Comparison of ENCODE assay signal across 24 mouse cellular contexts in the genomic region with DNA sequence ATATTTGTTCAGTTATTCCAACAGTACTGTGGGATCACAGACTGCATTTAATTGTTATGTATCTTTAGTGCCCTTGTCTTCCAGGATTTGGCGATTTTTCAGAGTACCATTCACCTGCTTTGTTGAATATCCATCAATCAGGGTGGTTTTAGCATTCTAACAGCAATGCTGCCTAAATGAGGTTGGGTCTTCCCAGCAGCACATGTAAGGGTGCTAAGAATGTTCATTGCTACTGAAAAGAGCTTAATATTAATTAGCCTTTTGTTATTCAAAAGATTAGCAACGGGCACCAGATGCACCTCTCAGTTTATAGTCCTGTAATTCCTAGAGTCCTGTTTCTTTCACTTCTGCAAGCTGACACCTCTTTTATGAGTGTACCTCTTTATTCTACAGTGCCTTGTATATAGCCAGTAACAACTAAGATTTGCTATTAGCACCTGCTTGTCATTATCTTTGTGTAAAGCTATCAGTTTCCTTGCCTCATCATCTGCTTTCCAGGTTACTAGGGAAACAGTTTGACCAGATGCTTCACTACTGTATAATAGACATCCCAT.
DNase-seq lines count a peak whose midpoint lies in the region; ATAC-seq and TF ChIP-seq lines count a peak whose summit lies in the region.
"Had no signal": no experiment of that assay in that cellular context is flagged by ENCODE, and none has a peak within 500 bp of the region (broad histone marks: within the 10 kb centered on the region; RNA-seq: fewer than 3 reads in every experiment).

No protein-coding gene starts in this region.

- intact Hi-C loops in left cerebral cortex, adult 2 months (cut with DNase I) = no loop called here

- no peak overlapping the region for H3K4me2 ChIP-seq in hindbrain, postnatal 0 days (ENCODE audit: low read depth, low read length)
- H3K4me2 ChIP-seq in hindbrain, embryonic 12.5 days (replicated peaks) = no peak overlapping the region
- H3K4me2 ChIP-seq in CH12.LX (ENCODE audit: insufficient read depth, low read depth, poor library complexity, severe bottlenecking) = no peak overlapping the region
- H3K4me2 ChIP-seq in forebrain, embryonic 15.5 days (replicated peaks) = no peak overlapping the region
- H3K4me2 ChIP-seq in midbrain, postnatal 0 days (ENCODE audit: low read depth, low read length, poor library complexity, severe bottlenecking) = no peak overlapping the region
- H3K4me2 ChIP-seq: heart, embryonic 13.5 days; hindbrain, embryonic 13.5 days had no signal

- TF ChIP-seq EP300 in CH12.LX (IDR thresholded peaks at IDR 0.05; ENCODE audit: low read length) = peak; percentile 18; the same call in 1 of the 2 replicates

- in situ Hi-C loops in CH12.LX (cut with MboI; ENCODE audit: low pct_ligation_motif_present, low pct_unique_long_range_greater_than_20kb, low sequenced_read_pairs) = loop anchor here (25.0 kb wide), 1 partner anchor 546 kb away; no protein-coding TSS in a partner anchor

- H3K27me3 ChIP-seq in hindbrain, postnatal 0 days (ENCODE audit: insufficient read depth, low read length) = no peaks in the 10 kb centered on the region
- H3K27me3 ChIP-seq in hindbrain, embryonic 12.5 days = no peaks in the 10 kb centered on the region
- no peaks in the 10 kb centered on the region for H3K27me3 ChIP-seq in CH12.LX (replicated peaks)
- no peaks in the 10 kb centered on the region for H3K27me3 ChIP-seq in forebrain, embryonic 15.5 days
- no peaks in the 10 kb centered on the region for H3K27me3 ChIP-seq in midbrain, postnatal 0 days (ENCODE audit: insufficient read depth, low read length)
- H3K27me3 ChIP-seq: heart, embryonic 13.5 days; hindbrain, embryonic 13.5 days had no signal

- H3K9ac ChIP-seq in hindbrain, postnatal 0 days (replicated peaks; ENCODE audit: low read length) = no peak overlapping the region
- no peak overlapping the region for H3K9ac ChIP-seq in hindbrain, embryonic 12.5 days
- no peak overlapping the region for H3K9ac ChIP-seq in CH12.LX (ENCODE audit: insufficient read depth, low read depth)
- no peak overlapping the region for H3K9ac ChIP-seq in forebrain, embryonic 15.5 days (replicated peaks)
- H3K9ac ChIP-seq in midbrain, postnatal 0 days (replicated peaks; ENCODE audit: low read length, poor library complexity, severe bottlenecking) = no peak overlapping the region
- H3K9ac ChIP-seq: heart, embryonic 13.5 days; hindbrain, embryonic 13.5 days had no signal

- DNase-seq in hindbrain, postnatal 0 days (ENCODE audit: low spot score) = peak; percentile 3
- DNase-seq in CH12.LX (ENCODE audit: extremely low read depth) = no peak
- peak; percentile 78 for DNase-seq in brain, embryonic 14.5 days (ENCODE audit: low read depth)
- DNase-seq in left cerebral cortex, adult 2 months (ENCODE audit: extremely low spot score in 1 of 2, low spot score in 2 of 2) = no peak
- DNase-seq in midbrain, postnatal 0 days (ENCODE audit: low spot score) = no peak
- DNase-seq: adrenal gland, adult 8-10 months; adrenal gland, postnatal 25 days; cerebellum, adult 18-20 months; cerebellum, adult 9-10 months; cerebellum, postnatal 14 days; gastrocnemius, postnatal 25 days; heart, adult 2 months; heart, postnatal 14 days; kidney, adult 18-20 months had no signal

- ATAC-seq in hindbrain, postnatal 0 days = no peak
- no peak for ATAC-seq in hindbrain, embryonic 12.5 days (ENCODE audit: low FRiP score)
- peak; percentile 90 for ATAC-seq in forebrain, embryonic 15.5 days (replicated peaks)
- ATAC-seq in midbrain, postnatal 0 days (ENCODE audit: low FRiP score) = no peak
- ATAC-seq: activated CD4-positive, CD25-positive, alpha-beta regulatory T cell, adult 4 months; CD4-positive, CD25-positive, alpha-beta regulatory T cell, adult 4 months; hindbrain, embryonic 16.5 days; inflammation-experienced regulatory T-cells, adult 6 months; intestine, embryonic 16.5 days had no signal

- no peak overlapping the region for H3K27ac ChIP-seq in hindbrain, postnatal 0 days
- H3K27ac ChIP-seq in hindbrain, embryonic 12.5 days = no peak overlapping the region
- H3K27ac ChIP-seq in CH12.LX (ENCODE audit: insufficient read depth, low read depth) = no peak overlapping the region
- no peak overlapping the region for H3K27ac ChIP-seq in forebrain, embryonic 15.5 days (replicated peaks)
- no peak overlapping the region for H3K27ac ChIP-seq in left cerebral cortex, adult 2 months
- H3K27ac ChIP-seq in midbrain, postnatal 0 days (ENCODE audit: low read depth, low read length) = no peak overlapping the region
- H3K27ac ChIP-seq: heart, adult 2 months; heart, embryonic 10.5 days; heart, embryonic 13.5 days; hindbrain, embryonic 13.5 days had no signal

- H3K9me3 ChIP-seq in hindbrain, postnatal 0 days (ENCODE audit: low read length) = no peaks in the 10 kb centered on the region
- no peaks in the 10 kb centered on the region for H3K9me3 ChIP-seq in hindbrain, embryonic 12.5 days (replicated peaks)
- H3K9me3 ChIP-seq in CH12.LX (replicated peaks; ENCODE audit: low read length) = no peaks in the 10 kb centered on the region
- no peaks in the 10 kb centered on the region for H3K9me3 ChIP-seq in forebrain, embryonic 15.5 days
- H3K9me3 ChIP-seq in midbrain, postnatal 0 days (ENCODE audit: low read length) = no peaks in the 10 kb centered on the region
- H3K9me3 ChIP-seq: heart, embryonic 10.5 days; heart, embryonic 13.5 days; hindbrain, embryonic 13.5 days had no signal

- no peaks in the 10 kb centered on the region for H3K79me2 ChIP-seq in CH12.LX (replicated peaks; ENCODE audit: control insufficient read depth, extremely low read depth, insufficient read depth, poor library complexity, severe bottlenecking)

- TF ChIP-seq POLR2A in CH12.LX (IDR thresholded peaks at IDR 0.05; ENCODE audit: low read depth, low read length) = no peak
- no peak for TF ChIP-seq POLR2A in brain, embryonic 14.5 days (IDR thresholded peaks at IDR 0.05; ENCODE audit: borderline replicate concordance, extremely low read depth, insufficient read depth, insufficient read length, poor library complexity, severe bottlenecking)

- no peak for TF ChIP-seq CTCF in hindbrain, postnatal 0 days (IDR thresholded peaks at IDR 0.05; ENCODE audit: low read depth)
- TF ChIP-seq CTCF in CH12.LX (conservative IDR thresholded peaks at IDR 0.05 in 1 of 2, IDR thresholded peaks at IDR 0.05 in 1 of 2; ENCODE audit: low read depth in 2 of 2, low read length in 2 of 2) = no peak
- no peak for TF ChIP-seq CTCF in brain, embryonic 14.5 days (IDR thresholded peaks at IDR 0.05; ENCODE audit: borderline replicate concordance, extremely low read depth, insufficient read depth, insufficient read length)
- no peak for TF ChIP-seq CTCF in left cerebral cortex, adult 2 months (IDR thresholded peaks at IDR 0.05)
- TF ChIP-seq CTCF in midbrain, postnatal 0 days (IDR thresholded peaks at IDR 0.05) = no peak

- WGBS in hindbrain, postnatal 0 days = 48% methylated on average over 2 of the region's 2 CpGs
- 63% methylated on average over 2 of the region's 2 CpGs for WGBS in hindbrain, embryonic 12.5 days
- WGBS in forebrain, embryonic 15.5 days = 13% methylated on average over 2 of the region's 2 CpGs
- 52% methylated on average over 2 of the region's 2 CpGs for WGBS in midbrain, postnatal 0 days

- H3K36me3 ChIP-seq in hindbrain, postnatal 0 days (ENCODE audit: insufficient read depth, low read length) = no peaks in the 10 kb centered on the region
- H3K36me3 ChIP-seq in hindbrain, embryonic 12.5 days = no peaks in the 10 kb centered on the region
- no peaks in the 10 kb centered on the region for H3K36me3 ChIP-seq in CH12.LX (replicated peaks in 1 of 2; ENCODE audit: control insufficient read depth in 1 of 2, insufficient read depth in 1 of 2, low read length in 1 of 2)
- H3K36me3 ChIP-seq in forebrain, embryonic 15.5 days = no peaks in the 10 kb centered on the region
- H3K36me3 ChIP-seq in midbrain, postnatal 0 days (ENCODE audit: insufficient read depth, low read length) = no peaks in the 10 kb centered on the region
- H3K36me3 ChIP-seq: heart, embryonic 10.5 days; heart, embryonic 13.5 days; hindbrain, embryonic 13.5 days had no signal

- TF ChIP-seq RAD21 in CH12.LX (IDR thresholded peaks at IDR 0.05; ENCODE audit: low read depth, low read length) = no peak

- no peaks in the 10 kb centered on the region for H3K4me1 ChIP-seq in hindbrain, postnatal 0 days (ENCODE audit: insufficient read depth, low read length)
- no peaks in the 10 kb centered on the region for H3K4me1 ChIP-seq in hindbrain, embryonic 12.5 days
- peaks cover 14 to 31% of the 10 kb centered on the region in 2 experiments for H3K4me1 ChIP-seq in CH12.LX (ENCODE audit: control insufficient read depth in 1 of 2, insufficient read depth in 2 of 2)
- peaks cover 7% of the 10 kb centered on the region; the same call in 1 of the 2 replicates for H3K4me1 ChIP-seq in forebrain, embryonic 15.5 days
- no peaks in the 10 kb centered on the region for H3K4me1 ChIP-seq in midbrain, postnatal 0 days (ENCODE audit: insufficient read depth, low read length)
- H3K4me1 ChIP-seq: heart, embryonic 10.5 days had no signal

- no peak overlapping the region for H3K4me3 ChIP-seq in hindbrain, postnatal 0 days (ENCODE audit: low read length)
- no peak overlapping the region for H3K4me3 ChIP-seq in hindbrain, embryonic 12.5 days
- H3K4me3 ChIP-seq in CH12.LX (replicated peaks in 1 of 3; ENCODE audit: low read depth in 2 of 3, low read length in 2 of 3, poor library complexity in 1 of 3) = no peak overlapping the region
- no peak overlapping the region for H3K4me3 ChIP-seq in forebrain, embryonic 15.5 days
- H3K4me3 ChIP-seq in left cerebral cortex, adult 2 months = no peak overlapping the region
- H3K4me3 ChIP-seq in midbrain, postnatal 0 days (ENCODE audit: low read depth, low read length) = no peak overlapping the region
- H3K4me3 ChIP-seq: heart, adult 2 months; heart, embryonic 10.5 days; heart, embryonic 13.5 days; hindbrain, embryonic 13.5 days had no signal

- dilution Hi-C loops in CH12.LX (cut with MboI; ENCODE audit: extremely low pct_ligation_motif_present, extremely low pct_unique_long_range_greater_than_20kb, low sequenced_read_pairs) = no loop called here

TF ChIP-seq in CH12.LX, 34 proteins besides CTCF, POLR2A, EP300 and RAD21:
- TF ChIP-seq CHD2 (IDR thresholded peaks at IDR 0.05; ENCODE audit: low read length) (no peak), HCFC1 (IDR thresholded peaks at IDR 0.05; ENCODE audit: low read depth, low read length) (no peak), MAX (IDR thresholded peaks at IDR 0.05; ENCODE audit: low read length) (no peak), ZC3H11A (IDR thresholded peaks at IDR 0.05; ENCODE audit: low read depth, low read length) (no peak)

Comparison
In these comparisons a context has a peak if more than half of its experiments do, and no peak if none do; other contexts are left out.
1. DNase-seq: peak in hindbrain, postnatal 0 days (single experiment) and brain, embryonic 14.5 days (single experiment); none in CH12.LX (single experiment), left cerebral cortex, adult 2 months (0 of 2) and midbrain, postnatal 0 days (single experiment).